Mouse (Mus musculus): ENCODE measurements around the gene Clstn1. TPM values are rescaled to one million over a fixed set of nuclear protein-coding genes. Genes with fewer than 3 reads are reported as not detected.

Clstn1 gene
- polyA plus RNA-seq, 1 experiment from 2014 or later: 41.8 TPM

DNA sequence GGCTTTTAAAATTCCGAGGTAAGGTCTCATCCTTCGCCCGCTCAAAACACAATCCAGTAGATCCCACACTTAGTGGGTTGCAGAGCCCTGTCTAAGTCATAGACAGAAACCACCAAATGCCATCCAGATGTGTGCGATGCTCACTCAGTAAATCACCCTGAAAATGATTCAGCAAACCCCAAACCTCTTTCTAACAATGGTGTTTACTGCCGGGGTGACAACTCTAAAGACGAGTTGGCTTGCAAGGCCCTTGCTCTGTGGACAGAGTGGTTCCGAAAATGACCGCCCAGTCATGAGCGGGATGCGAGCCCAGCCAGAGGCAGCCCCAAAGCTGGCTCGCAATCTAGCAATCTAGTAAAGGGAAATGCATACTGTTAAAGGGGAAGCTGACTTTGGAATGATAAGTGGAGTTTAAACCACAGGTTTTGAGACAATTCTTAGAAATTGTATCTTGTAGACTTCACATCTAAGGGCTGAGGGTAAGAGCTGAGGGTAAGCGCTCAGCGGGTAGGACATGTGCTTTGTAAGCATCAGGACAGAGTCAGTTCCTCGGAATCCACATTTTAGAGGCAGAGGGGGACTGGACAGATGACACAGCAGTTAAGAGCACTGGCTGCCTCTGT is 75.8 kb downstream of the Clstn1 start:
- H3K27ac ChIP-seq (ENCODE audit: low read depth, low read length): no peak overlapping the region
- DNase-seq (ENCODE audit: low spot score, missing footprints): no peak
- H3K27me3 ChIP-seq (ENCODE audit: control insufficient read depth, insufficient read depth, low read length): no peaks in the 10 kb centered on the region
- no peak overlapping the region for H3K9ac ChIP-seq (ENCODE audit: low read length)
- no peaks in the 10 kb centered on the region for H3K4me1 ChIP-seq (ENCODE audit: control insufficient read depth, insufficient read depth, low read length)
- no peaks in the 10 kb centered on the region for H3K36me3 ChIP-seq (ENCODE audit: control insufficient read depth, insufficient read depth, low read length)
- WGBS: 94% methylated on average over 14 of the region's 14 CpGs
- H3K4me2 ChIP-seq: no peak overlapping the region
- no peak overlapping the region for H3K4me3 ChIP-seq (ENCODE audit: low read depth, low read length)
- no peaks in the 10 kb centered on the region for H3K9me3 ChIP-seq (ENCODE audit: control insufficient read depth, low read length)
- ATAC-seq (ENCODE audit: low FRiP score): no peak

DNA sequence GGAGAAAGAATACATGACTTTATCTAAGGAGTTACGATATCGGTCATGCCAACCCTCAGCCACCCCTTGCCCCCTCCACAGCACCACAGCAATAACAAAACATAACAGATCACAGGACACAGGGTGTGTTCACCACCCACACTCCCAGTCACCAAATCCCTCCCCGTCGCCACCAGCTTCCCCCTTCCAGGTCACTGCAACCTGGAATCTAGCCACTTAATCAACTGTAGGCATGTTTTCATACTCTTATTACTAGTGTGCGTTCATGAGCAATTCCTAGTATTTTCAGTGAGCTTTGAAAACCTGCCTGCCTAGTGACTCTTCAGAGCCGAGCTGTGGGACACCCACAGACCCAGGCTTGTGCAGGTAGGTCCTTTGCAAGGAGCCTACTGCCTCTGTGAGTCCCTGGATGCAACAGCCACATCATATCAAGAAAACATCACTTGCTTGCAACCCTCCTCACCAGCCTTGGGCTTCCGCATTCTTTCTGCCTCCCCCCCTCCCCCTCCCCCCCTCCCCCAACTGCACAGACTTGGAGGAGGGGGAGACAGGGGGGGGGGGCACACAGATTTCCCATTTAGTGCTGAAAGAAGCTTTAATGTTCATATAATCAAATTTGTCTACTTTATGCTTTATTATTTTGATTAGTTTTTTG is 77.7 kb downstream of the Clstn1 start:
- ATAC-seq (ENCODE audit: low FRiP score): no peak
- H3K9ac ChIP-seq (ENCODE audit: low read length): no peak overlapping the region
- H3K27me3 ChIP-seq (ENCODE audit: control insufficient read depth, insufficient read depth, low read length): no peaks in the 10 kb centered on the region
- no peak for DNase-seq (ENCODE audit: low spot score, missing footprints)
- WGBS: 85% methylated on average over 7 of the region's 7 CpGs
- no peak overlapping the region for H3K27ac ChIP-seq (ENCODE audit: low read depth, low read length)
- no peak overlapping the region for H3K4me3 ChIP-seq (ENCODE audit: low read depth, low read length)
- no peaks in the 10 kb centered on the region for H3K36me3 ChIP-seq (ENCODE audit: control insufficient read depth, insufficient read depth, low read length)
- H3K4me1 ChIP-seq (ENCODE audit: control insufficient read depth, insufficient read depth, low read length): no peaks in the 10 kb centered on the region
- H3K9me3 ChIP-seq (ENCODE audit: control insufficient read depth, low read length): no peaks in the 10 kb centered on the region
- no peak overlapping the region for H3K4me2 ChIP-seq

DNA sequence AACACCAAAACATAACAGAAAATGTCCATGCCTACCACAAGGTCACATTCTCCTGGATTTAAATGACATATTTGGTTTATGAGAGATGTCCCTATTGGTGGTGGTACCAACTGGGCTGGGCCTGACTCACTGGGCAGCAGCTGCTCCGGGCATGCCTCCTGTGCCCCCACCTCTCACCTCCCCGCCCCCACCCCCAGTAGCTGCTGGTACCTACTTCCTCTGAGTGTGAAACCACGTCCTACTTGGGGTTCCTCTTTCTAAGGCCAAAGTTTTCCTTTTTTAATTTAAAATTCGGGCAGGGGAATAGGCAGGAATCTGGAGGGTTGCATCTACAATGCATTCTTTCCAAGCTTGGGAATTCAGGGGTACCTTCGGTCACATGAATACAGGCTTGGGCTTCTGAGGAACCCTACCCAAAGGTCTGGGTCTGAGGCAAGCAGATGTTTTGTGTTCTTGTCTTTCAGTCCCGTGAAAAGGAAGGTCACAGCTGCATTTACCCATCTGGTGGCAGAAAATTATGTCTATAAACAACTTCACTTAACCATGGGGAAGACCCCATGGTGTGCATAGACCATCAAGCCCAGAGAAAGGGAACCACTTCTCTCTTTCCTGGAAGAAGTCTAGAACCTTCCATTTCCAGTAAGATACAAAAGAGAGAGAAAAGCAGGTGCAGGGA is 78.9 kb downstream of the Clstn1 start:
- 75% methylated on average over 6 of the region's 6 CpGs for WGBS
- no peaks in the 10 kb centered on the region for H3K27me3 ChIP-seq (ENCODE audit: control insufficient read depth, insufficient read depth, low read length)
- ATAC-seq (ENCODE audit: low FRiP score): no peak
- no peak for DNase-seq (ENCODE audit: low spot score, missing footprints)
- H3K4me2 ChIP-seq: no peak overlapping the region
- no peak overlapping the region for H3K9ac ChIP-seq (ENCODE audit: low read length)
- H3K27ac ChIP-seq (ENCODE audit: low read depth, low read length): no peak overlapping the region
- H3K4me3 ChIP-seq (ENCODE audit: low read depth, low read length): no peak overlapping the region
- no peaks in the 10 kb centered on the region for H3K9me3 ChIP-seq (ENCODE audit: control insufficient read depth, low read length)
- H3K36me3 ChIP-seq (ENCODE audit: control insufficient read depth, insufficient read depth, low read length): no peaks in the 10 kb centered on the region
- no peaks in the 10 kb centered on the region for H3K4me1 ChIP-seq (ENCODE audit: control insufficient read depth, insufficient read depth, low read length)

DNA sequence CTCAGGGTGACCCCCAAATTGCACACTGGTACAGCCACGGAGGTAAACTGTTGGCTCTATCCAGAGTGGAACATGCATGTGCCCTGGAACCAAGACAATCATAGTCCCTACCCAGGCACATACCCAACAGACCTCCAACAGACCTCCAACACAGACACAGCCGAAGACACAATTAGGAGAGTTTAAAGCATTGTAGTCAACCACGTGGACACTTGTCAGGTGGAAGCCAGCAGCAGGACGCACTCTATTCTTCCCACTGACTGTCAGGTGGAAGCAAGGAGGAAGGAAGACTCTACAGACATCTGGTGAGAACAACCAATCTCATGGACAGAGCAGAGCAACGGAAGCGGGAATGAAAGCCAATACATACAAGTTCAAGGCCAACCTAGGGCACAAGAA is 79.4 kb downstream of the Clstn1 start:
- no peaks in the 10 kb centered on the region for H3K27me3 ChIP-seq (ENCODE audit: control insufficient read depth, insufficient read depth, low read length)
- ATAC-seq (ENCODE audit: low FRiP score): no peak
- no peaks in the 10 kb centered on the region for H3K36me3 ChIP-seq (ENCODE audit: control insufficient read depth, insufficient read depth, low read length)
- H3K9ac ChIP-seq (ENCODE audit: low read length): no peak overlapping the region
- DNase-seq (ENCODE audit: low spot score, missing footprints): no peak
- H3K4me2 ChIP-seq: no peak overlapping the region
- no peaks in the 10 kb centered on the region for H3K4me1 ChIP-seq (ENCODE audit: control insufficient read depth, insufficient read depth, low read length)
- no peak overlapping the region for H3K4me3 ChIP-seq (ENCODE audit: low read depth, low read length)
- no peak overlapping the region for H3K27ac ChIP-seq (ENCODE audit: low read depth, low read length)
- H3K9me3 ChIP-seq (ENCODE audit: control insufficient read depth, low read length): no peaks in the 10 kb centered on the region
- 91% methylated on average over 6 of the region's 6 CpGs for WGBS

DNA sequence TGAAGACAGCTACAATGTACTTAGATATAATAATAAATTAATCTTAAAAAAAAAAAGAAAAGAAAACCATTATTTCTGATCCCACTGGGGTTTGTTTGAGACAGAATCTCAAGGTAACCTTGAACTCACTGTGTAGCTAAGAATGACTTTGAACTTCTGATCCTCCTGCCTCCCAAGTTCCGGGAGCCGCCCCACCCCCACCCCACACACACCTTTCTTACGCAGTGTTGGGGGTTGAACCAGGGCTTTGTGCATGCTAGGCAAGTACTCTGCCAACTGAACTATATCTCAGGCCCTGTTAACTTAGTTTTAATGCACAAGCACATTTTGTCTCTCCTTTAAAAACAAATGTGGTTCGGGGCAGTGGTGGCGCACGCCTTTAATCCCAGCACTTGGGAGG is 84.9 kb downstream of the Clstn1 start:
- no peak overlapping the region for H3K4me3 ChIP-seq (ENCODE audit: low read depth, low read length)
- no peak overlapping the region for H3K27ac ChIP-seq (ENCODE audit: low read depth, low read length)
- no peak for DNase-seq (ENCODE audit: low spot score, missing footprints)
- H3K9me3 ChIP-seq (ENCODE audit: control insufficient read depth, low read length): no peaks in the 10 kb centered on the region
- no peak overlapping the region for H3K9ac ChIP-seq (ENCODE audit: low read length)
- H3K36me3 ChIP-seq (ENCODE audit: control insufficient read depth, insufficient read depth, low read length): no peaks in the 10 kb centered on the region
- H3K27me3 ChIP-seq (ENCODE audit: control insufficient read depth, insufficient read depth, low read length): peaks cover 13% of the 10 kb centered on the region
- WGBS: 96% methylated on average over 6 of the region's 6 CpGs
- no peaks in the 10 kb centered on the region; the same call in 1 of the 2 replicates for H3K4me1 ChIP-seq (ENCODE audit: control insufficient read depth, insufficient read depth, low read length)
- H3K4me2 ChIP-seq: no peak overlapping the region
- ATAC-seq (ENCODE audit: low FRiP score): no peak

DNA sequence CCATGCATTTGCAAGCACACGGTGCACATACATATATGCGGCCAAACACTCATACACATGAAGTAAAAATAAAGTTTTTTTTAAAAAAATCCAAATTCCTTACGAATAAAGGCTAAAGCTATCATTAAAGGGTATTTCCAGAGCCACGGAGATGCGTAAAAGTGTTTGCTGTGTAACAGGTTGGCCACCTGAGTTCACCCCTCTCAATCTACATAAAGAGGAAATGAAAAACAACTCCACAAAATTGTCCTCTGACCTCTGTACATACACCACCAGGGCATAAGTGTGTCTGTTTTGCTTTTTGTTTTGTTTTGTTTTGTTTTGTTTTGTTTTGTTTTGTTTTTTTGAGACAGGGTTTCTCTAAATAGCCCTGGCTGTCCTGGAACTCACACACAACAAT is 86.5 kb downstream of the Clstn1 start:
- Histone ChIP-seq H3K9ac (ENCODE audit: low read length) (no peak overlapping the region), H3K27ac (ENCODE audit: low read depth, low read length) (no peak overlapping the region), H3K4me2 (no peak overlapping the region), H3K9me3 (ENCODE audit: control insufficient read depth, low read length) (no peaks in the 10 kb centered on the region), H3K4me1 (ENCODE audit: control insufficient read depth, insufficient read depth, low read length) (peaks cover 4% of the 10 kb centered on the region; the same call in 1 of the 2 replicates), H3K4me3 (ENCODE audit: low read depth, low read length) (no peak overlapping the region), H3K36me3 (ENCODE audit: control insufficient read depth, insufficient read depth, low read length) (no peaks in the 10 kb centered on the region), H3K27me3 (ENCODE audit: control insufficient read depth, insufficient read depth, low read length) (peaks cover 15% of the 10 kb centered on the region)
- ATAC-seq (ENCODE audit: low FRiP score): no peak
- no peak for DNase-seq (ENCODE audit: low spot score, missing footprints)
- 90% methylated on average over 5 of the region's 5 CpGs for WGBS

DNA sequence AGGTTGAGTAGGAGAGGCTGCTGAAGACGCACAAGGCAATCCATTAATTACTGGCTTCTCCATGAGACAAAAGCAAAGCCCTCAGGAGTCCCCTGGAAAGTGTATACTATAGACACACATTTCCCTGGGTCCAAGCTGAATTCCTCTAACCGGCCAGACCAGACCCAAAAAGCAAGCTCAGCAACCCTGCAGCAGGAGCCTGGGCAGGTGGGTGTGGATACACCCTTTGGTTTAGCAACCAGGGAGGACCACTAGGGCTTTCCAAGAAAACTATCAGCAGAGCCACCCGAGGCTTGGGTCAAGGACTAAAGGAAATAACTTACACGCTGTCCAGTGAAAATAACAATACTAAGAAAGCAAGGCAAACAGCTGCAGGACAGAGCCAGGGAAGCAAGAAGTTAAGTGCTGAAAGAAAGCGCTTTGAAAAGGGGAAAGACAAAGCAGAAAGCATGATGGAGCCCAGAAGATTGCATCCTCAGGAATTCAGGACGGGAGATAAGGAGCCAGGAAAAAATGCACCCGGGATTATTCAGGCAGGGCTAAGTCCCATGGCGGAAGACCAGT is 88.6 kb downstream of the Clstn1 start:
- WGBS: 10% methylated on average over 8 of the region's 8 CpGs
- H3K27me3 ChIP-seq (ENCODE audit: control insufficient read depth, insufficient read depth, low read length): peaks cover 15% of the 10 kb centered on the region
- H3K27ac ChIP-seq (ENCODE audit: low read depth, low read length): no peak overlapping the region
- peak overlapping the region; percentile 58 for H3K4me3 ChIP-seq (ENCODE audit: low read depth, low read length)
- H3K9me3 ChIP-seq (ENCODE audit: control insufficient read depth, low read length): no peaks in the 10 kb centered on the region
- H3K36me3 ChIP-seq (ENCODE audit: control insufficient read depth, insufficient read depth, low read length): no peaks in the 10 kb centered on the region
- no peak for ATAC-seq (ENCODE audit: low FRiP score)
- H3K4me2 ChIP-seq: peak overlapping the region; percentile 95
- peak overlapping the region; percentile 76 for H3K9ac ChIP-seq (ENCODE audit: low read length)
- DNase-seq (ENCODE audit: low spot score, missing footprints): peak; percentile 85
- peaks cover 4% of the 10 kb centered on the region; the same call in 1 of the 2 replicates for H3K4me1 ChIP-seq (ENCODE audit: control insufficient read depth, insufficient read depth, low read length)

DNA sequence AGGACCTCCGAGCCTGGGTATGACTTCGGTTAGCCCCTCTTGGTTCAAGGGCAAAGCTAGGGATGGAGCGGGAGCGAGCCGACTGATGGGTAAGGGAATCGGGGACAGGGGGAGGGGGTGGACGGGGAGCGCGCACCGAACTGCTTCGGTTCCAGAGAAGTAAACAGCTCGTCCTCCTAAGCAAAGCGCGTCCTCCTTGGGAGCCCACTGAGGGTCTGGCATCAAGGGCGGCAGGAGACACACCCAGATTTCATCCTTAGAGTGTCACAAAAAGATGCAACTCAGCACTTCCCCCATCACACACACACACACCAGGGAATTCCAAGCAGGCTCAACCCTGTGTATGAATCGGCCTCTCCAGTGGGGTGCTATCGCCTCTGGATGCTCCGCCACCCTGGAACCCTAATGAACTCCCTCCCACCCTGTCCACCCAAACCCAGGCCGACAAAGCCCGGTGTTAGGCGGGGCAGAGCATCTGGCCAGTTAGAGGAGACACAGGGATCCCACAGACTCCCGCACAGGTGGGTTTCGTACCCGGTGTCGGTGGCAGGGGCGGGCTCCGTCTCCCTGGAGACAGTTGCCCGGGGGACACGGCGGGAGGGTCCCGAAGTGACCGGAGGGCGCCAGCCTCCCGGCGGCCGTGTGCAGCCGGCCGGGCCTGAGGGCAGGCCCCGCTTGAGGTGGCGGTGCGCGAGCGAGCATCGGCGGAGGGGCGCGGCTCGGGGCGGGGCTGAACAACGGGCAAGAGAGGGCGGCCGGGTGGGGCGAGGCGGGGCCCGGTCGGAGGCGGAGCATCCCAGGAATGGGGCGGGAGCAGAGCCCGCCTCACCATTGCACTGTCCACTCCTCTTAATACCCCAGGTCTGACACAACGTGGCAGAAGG is 89.4 kb downstream of the Clstn1 start:
- peak; percentile 94 for ATAC-seq (ENCODE audit: low FRiP score)
- Histone ChIP-seq H3K9ac (ENCODE audit: low read length) (peak overlapping the region; percentile 76), H3K4me2 (peak overlapping the region; percentile 95), H3K27ac (ENCODE audit: low read depth, low read length) (no peak overlapping the region), H3K4me3 (ENCODE audit: low read depth, low read length) (peak overlapping the region; percentile 58), H3K4me1 (ENCODE audit: control insufficient read depth, insufficient read depth, low read length) (peaks cover 4% of the 10 kb centered on the region; the same call in 1 of the 2 replicates), H3K36me3 (ENCODE audit: control insufficient read depth, insufficient read depth, low read length) (no peaks in the 10 kb centered on the region), H3K27me3 (ENCODE audit: control insufficient read depth, insufficient read depth, low read length) (peaks cover 15% of the 10 kb centered on the region), H3K9me3 (ENCODE audit: control insufficient read depth, low read length) (no peaks in the 10 kb centered on the region)
- peak; percentile 98 for DNase-seq (ENCODE audit: low spot score, missing footprints)
- WGBS: under 1% methylated on average over 59 of the region's 60 CpGs

Measured in midbrain, embryonic 11.5 days (tissue).